Mouse (Mus musculus): Measurements from ENCODE around the gene Gps2. TPM values are rescaled to one million over a fixed set of nuclear protein-coding genes. Genes with fewer than 3 reads are reported as not detected.
"Not testable (repeated sequence)": the region's sequence is repeated elsewhere in the genome, so short reads cannot be mapped to it uniquely, and the experiment has no call there.

The Gps2 gene
- polyA plus RNA-seq, 1 experiment from 2014 or later, result 50.1 TPM

DNA sequence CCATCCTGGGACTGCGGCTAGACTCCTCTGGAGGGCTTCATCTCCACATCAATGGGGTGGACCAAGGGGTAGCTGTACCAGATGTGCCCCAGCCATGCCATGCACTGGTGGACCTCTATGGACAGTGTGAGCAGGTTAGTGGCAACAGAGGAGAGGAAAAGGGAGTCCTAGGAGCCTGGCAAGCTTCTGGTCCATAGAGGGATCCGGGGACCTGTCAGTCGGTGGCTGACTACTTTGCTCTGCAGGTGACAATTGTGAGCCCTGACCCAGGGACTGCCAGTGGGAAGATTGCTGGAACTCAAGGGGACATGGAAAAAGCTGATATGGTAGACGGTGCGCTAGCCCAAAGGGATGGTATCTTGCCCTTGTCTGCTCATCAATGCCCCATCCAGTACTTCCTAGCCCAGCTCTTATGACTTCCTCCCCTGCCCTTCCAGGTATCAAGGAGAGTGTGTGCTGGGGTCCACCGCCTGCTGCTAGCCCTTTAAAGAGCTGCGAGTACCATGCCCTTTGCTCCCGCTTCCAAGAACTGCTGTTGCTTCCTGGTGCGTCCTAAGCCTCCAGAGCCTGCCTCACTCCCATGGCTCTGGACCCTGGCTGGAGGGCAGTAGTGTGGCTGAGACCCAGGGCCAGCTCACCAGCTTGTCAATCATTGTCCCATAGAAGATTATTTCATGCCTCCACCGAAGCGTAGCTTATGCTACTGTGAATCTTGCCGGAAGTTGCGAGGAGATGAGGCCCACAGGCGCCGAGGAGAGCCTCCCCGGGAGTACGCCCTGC lies 2.7 kb upstream of the Gps2 start:
- Histone ChIP-seq H3K9me3 (replicated peaks; ENCODE audit: control insufficient read depth, low read length) (no peaks in the 10 kb centered on the region), H3K27ac (ENCODE audit: low read length) (no peak overlapping the region), H3K9ac (ENCODE audit: low read length) (no peak overlapping the region), H3K36me3 (ENCODE audit: control insufficient read depth, insufficient read depth) (peaks cover 72% of the 10 kb centered on the region), H3K27me3 (ENCODE audit: control insufficient read depth, insufficient read depth, low read length) (no peaks in the 10 kb centered on the region), H3K4me2 (ENCODE audit: low read depth, low read length) (no peak overlapping the region), H3K4me1 (ENCODE audit: control insufficient read depth, insufficient read depth, low read length) (peaks cover 24% of the 10 kb centered on the region), H3K4me3 (ENCODE audit: low read length) (no peak overlapping the region)
- WGBS, result 87% methylated on average over 17 of the region's 17 CpGs
- no peak for ATAC-seq (replicated peaks; ENCODE audit: extremely low read depth, insufficient read depth, low FRiP score)

DNA sequence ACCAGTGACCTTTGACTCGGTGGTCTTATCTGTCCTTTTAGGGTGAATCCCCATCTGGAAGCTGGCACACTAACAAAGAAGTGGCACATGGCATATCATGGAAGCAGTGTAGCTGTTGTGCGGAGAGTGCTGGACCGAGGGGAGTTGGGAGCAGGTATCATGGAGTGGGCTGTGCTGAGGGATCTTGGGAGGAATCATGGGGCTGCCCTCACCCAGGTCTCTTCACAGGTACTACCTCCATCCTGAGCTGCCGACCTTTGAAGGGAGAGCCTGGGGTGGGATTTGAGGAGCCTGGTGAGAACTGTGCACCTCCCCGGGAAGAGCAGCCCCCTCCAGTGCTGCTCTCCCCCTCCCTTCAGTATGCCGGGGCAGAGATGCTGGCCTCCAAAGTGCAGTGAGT lies 2.0 kb upstream of the Gps2 start:
- Histone ChIP-seq H3K9me3 (replicated peaks; ENCODE audit: control insufficient read depth, low read length) (no peaks in the 10 kb centered on the region), H3K4me2 (ENCODE audit: low read depth, low read length) (no peak overlapping the region), H3K9ac (ENCODE audit: low read length) (no peak overlapping the region), H3K36me3 (ENCODE audit: control insufficient read depth, insufficient read depth) (peaks cover 70% of the 10 kb centered on the region), H3K4me1 (ENCODE audit: control insufficient read depth, insufficient read depth, low read length) (peaks cover 27% of the 10 kb centered on the region), H3K27me3 (ENCODE audit: control insufficient read depth, insufficient read depth, low read length) (no peaks in the 10 kb centered on the region), H3K27ac (ENCODE audit: low read length) (no peak overlapping the region), H3K4me3 (ENCODE audit: low read length) (no peak overlapping the region)
- no peak for ATAC-seq (replicated peaks; ENCODE audit: extremely low read depth, insufficient read depth, low FRiP score)
- 84% methylated on average over 6 of the region's 6 CpGs for WGBS

DNA sequence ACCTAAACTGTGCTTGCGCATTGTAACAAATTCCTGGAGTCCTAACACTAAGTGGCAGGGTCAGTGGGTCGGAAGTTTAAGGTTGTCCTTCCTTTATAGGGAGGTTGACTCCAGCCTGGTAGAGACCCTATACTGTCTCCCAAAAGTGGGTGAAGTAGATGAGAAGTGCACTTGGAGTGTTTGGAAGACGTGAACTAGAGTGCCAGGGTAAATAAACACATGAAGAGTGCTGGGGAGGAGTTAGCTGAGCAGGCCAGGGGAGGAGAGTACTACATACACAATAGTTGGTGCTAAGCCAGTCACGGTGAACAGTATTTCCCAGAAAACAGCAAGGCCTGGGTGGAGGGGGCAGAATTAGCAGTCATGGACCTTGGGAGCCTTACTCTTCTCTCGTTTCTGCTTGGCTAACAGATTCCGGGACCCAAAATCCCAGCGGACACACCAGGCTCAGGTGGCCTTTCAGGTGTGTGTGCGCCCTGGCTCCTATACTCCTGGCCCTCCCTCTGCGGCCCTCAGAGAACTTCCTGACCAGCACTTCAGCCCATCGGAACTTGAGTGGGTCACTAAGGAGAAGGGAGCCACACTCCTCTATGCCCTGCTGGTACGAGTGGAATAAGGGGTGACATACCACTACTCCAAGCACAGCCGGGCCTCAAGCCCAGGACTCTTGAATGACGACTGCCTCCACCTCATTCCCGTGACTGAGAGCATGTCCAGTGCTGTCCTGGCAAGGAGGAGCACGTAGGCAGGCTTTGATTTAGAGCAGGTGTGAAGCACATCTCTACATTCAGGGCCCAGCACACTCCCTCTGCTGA lies 765 bp upstream of the Gps2 start:
- Histone ChIP-seq H3K4me3 (ENCODE audit: low read length) (peak overlapping the region; percentile 97), H3K4me1 (ENCODE audit: control insufficient read depth, insufficient read depth, low read length) (peaks cover 27% of the 10 kb centered on the region), H3K4me2 (ENCODE audit: low read depth, low read length) (peak overlapping the region; percentile 99), H3K36me3 (ENCODE audit: control insufficient read depth, insufficient read depth) (peaks cover 68% of the 10 kb centered on the region), H3K9ac (ENCODE audit: low read length) (peak overlapping the region; percentile 94), H3K27ac (ENCODE audit: low read length) (peak overlapping the region; percentile 91), H3K9me3 (replicated peaks; ENCODE audit: control insufficient read depth, low read length) (no peaks in the 10 kb centered on the region), H3K27me3 (ENCODE audit: control insufficient read depth, insufficient read depth, low read length) (no peaks in the 10 kb centered on the region)
- ATAC-seq (replicated peaks; ENCODE audit: extremely low read depth, insufficient read depth, low FRiP score), result no peak
- WGBS, result 69% methylated on average over 15 of the region's 15 CpGs

DNA sequence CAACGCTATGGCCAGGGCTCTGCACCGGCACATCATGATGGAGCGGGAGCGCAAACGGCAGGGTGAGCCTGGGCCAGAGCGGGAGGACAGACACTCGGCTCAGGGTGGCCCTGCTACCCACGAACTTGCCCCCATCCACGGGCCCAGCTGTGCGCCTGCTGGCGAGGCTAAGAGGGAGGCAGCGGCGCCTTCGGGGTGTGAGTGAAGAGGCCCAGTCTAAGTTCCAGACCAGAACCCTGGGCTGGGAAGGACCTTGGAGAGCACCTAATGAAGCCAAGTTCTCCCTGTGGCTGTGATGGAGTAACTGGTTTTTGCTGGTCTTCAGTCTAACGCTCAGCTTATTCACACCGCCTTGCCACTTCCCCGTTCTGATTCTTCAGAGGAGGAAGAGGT lies 680 bp downstream of the Gps2 start:
- peak overlapping the region; percentile 94 for H3K9ac ChIP-seq (ENCODE audit: low read length)
- ATAC-seq (replicated peaks; ENCODE audit: extremely low read depth, insufficient read depth, low FRiP score), result no peak; the same call in 1 of the 2 replicates

DNA sequence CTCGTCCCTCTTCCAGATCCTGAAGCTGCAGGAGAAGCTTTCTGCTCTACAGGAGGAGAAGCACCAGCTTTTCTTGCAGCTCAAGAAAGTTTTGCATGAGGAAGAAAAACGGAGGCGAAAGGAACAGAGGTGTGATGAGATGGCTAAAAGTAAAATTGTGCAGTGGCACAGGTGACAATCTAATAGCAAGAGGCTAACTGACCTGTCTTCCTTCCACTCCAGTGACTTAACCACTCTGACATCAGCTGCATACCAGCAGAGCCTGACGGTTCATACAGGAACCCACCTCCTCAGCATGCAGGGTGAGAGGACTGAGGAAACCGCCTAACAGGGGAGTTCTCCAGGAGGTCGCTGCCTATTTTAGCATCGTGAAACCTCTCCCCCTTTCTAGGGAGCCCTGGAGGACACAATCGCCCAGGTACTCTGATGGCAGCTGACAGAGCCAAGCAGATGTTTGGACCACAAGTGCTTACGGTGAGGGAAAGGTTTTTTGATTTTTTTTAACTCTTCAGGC lies 1.3 kb downstream of the Gps2 start:
- H3K4me3 ChIP-seq (ENCODE audit: low read length), result peak overlapping the region; percentile 97
- peak overlapping the region; percentile 94; the same call in 1 of the 2 replicates for H3K9ac ChIP-seq (ENCODE audit: low read length)
- 36% methylated on average over 9 of the region's 9 CpGs for WGBS
- no peaks in the 10 kb centered on the region for H3K9me3 ChIP-seq (replicated peaks; ENCODE audit: control insufficient read depth, low read length)
- no peak for ATAC-seq (replicated peaks; ENCODE audit: extremely low read depth, insufficient read depth, low FRiP score)
- H3K27ac ChIP-seq (ENCODE audit: low read length), result no peak overlapping the region
- H3K27me3 ChIP-seq (ENCODE audit: control insufficient read depth, insufficient read depth, low read length), result no peaks in the 10 kb centered on the region
- H3K4me2 ChIP-seq (ENCODE audit: low read depth, low read length), result peak overlapping the region; percentile 99
- peaks cover 58% of the 10 kb centered on the region for H3K36me3 ChIP-seq (ENCODE audit: control insufficient read depth, insufficient read depth)
- H3K4me1 ChIP-seq (ENCODE audit: control insufficient read depth, insufficient read depth, low read length), result peaks cover 40% of the 10 kb centered on the region

More for the DNA sequence above, 680 bp downstream of the Gps2 start:
- peak overlapping the region; percentile 97 for H3K4me3 ChIP-seq (ENCODE audit: low read length)
- peak overlapping the region; percentile 91 for H3K27ac ChIP-seq (ENCODE audit: low read length)
- peaks cover 38% of the 10 kb centered on the region for H3K4me1 ChIP-seq (ENCODE audit: control insufficient read depth, insufficient read depth, low read length)
- H3K9me3 ChIP-seq (replicated peaks; ENCODE audit: control insufficient read depth, low read length), result no peaks in the 10 kb centered on the region
- peaks cover 64% of the 10 kb centered on the region for H3K36me3 ChIP-seq (ENCODE audit: control insufficient read depth, insufficient read depth)
- peak overlapping the region; percentile 99 for H3K4me2 ChIP-seq (ENCODE audit: low read depth, low read length)
- 3% methylated on average over 17 of the region's 17 CpGs for WGBS
- no peaks in the 10 kb centered on the region for H3K27me3 ChIP-seq (ENCODE audit: control insufficient read depth, insufficient read depth, low read length)

DNA sequence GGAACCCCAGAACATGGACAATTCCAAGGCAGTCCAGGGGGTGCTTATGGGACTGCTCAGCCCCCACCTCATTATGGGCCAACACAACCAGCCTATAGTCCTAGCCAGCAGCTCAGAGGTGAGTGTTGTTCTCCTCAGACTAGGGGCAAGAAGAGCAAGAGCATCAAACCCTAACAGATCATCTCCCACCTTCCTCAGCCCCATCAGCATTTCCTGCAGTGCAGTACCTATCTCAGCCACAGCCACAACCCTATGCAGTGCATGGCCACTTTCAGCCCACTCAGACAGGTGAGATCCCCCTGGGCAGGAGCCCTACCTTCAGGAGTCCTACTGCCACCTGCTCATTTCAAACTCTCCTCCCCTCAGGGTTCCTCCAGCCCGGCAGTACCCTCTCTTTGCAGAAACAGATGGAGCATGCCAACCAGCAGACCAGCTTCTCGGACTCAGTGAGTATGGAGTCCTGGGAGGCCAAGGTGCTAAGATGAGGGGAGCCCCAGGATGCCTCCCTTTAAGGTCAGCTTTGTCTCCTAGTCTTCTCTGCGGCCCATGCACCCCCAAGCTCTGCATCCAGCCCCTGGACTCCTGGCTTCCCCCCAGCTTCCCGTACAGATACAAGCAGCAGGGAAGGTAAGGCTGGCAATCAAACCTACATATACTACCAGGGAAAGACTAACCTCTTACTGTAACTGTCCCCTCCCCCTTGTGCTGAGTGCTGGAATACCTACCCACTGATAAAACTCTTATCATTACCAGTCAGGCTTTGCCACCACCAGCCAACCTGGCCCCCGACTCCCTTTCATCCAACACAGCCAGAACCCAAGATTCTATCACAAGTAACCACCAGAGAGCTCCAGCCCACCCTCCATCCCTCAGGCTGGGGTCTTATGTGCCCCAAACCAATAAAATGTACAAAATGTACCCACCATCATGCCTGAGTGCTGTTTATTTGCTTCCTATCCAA lies 2.3 kb downstream of the Gps2 start:
- Histone ChIP-seq H3K9me3 (replicated peaks; ENCODE audit: control insufficient read depth, low read length) (no peaks in the 10 kb centered on the region), H3K4me2 (ENCODE audit: low read depth, low read length) (no peak overlapping the region), H3K4me3 (ENCODE audit: low read length) (no peak overlapping the region), H3K36me3 (ENCODE audit: control insufficient read depth, insufficient read depth) (peaks cover 48% of the 10 kb centered on the region), H3K4me1 (ENCODE audit: control insufficient read depth, insufficient read depth, low read length) (peaks cover 40% of the 10 kb centered on the region), H3K27me3 (ENCODE audit: control insufficient read depth, insufficient read depth, low read length) (no peaks in the 10 kb centered on the region), H3K9ac (ENCODE audit: low read length) (no peak overlapping the region), H3K27ac (ENCODE audit: low read length) (no peak overlapping the region)
- ATAC-seq (replicated peaks; ENCODE audit: extremely low read depth, insufficient read depth, low FRiP score), result no peak
- WGBS, result 50% methylated on average over 5 of the region's 5 CpGs

DNA sequence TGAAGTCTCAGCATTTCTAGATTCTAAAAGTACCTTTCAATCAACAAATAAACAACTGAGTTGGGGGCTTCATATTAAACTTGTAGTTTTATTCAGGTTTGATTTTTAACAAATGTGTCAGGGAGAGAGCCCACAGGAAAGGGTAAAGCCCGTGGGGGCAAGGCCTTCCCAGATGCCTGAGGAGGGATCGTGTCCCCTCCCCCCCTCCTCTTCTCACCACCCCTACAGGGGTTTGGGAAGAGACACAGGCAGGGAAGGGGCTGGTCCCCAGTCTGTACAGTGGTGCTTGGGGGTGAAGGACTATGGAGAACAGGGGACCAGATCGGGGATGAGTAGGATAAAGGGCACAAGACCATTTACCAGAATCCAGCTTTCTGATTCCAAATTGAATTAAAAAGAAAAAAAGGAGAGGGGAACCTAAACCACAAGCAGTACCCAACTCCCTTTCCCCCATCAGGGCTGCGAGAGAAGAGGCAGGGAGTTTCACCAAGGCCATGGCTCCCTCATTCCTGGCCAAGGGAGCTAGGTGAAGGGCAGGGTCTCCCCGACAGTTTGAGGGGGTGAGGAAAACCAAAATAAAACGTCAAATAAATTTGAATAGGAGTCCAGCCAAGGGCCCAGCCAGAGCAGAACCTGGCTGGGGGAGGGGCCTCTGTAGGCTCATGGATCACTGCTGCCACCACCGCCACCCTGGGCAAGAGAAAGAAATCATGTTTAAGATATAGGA lies 3.1 kb downstream of the Gps2 start:
- not testable (repeated sequence) for ATAC-seq (replicated peaks; ENCODE audit: extremely low read depth, insufficient read depth, low FRiP score); H3K4me2 ChIP-seq (ENCODE audit: low read depth, low read length); H3K9me3 ChIP-seq (replicated peaks; ENCODE audit: control insufficient read depth, low read length); H3K9ac ChIP-seq (ENCODE audit: low read length); H3K27me3 ChIP-seq (ENCODE audit: control insufficient read depth, insufficient read depth, low read length); H3K4me3 ChIP-seq (ENCODE audit: low read length); H3K27ac ChIP-seq (ENCODE audit: low read length)
- peaks cover 40% of the 10 kb centered on the region for H3K4me1 ChIP-seq (ENCODE audit: control insufficient read depth, insufficient read depth, low read length)
- peaks cover 40% of the 10 kb centered on the region for H3K36me3 ChIP-seq (ENCODE audit: control insufficient read depth, insufficient read depth)
- 60% methylated on average over 7 of the region's 7 CpGs for WGBS

DNA sequence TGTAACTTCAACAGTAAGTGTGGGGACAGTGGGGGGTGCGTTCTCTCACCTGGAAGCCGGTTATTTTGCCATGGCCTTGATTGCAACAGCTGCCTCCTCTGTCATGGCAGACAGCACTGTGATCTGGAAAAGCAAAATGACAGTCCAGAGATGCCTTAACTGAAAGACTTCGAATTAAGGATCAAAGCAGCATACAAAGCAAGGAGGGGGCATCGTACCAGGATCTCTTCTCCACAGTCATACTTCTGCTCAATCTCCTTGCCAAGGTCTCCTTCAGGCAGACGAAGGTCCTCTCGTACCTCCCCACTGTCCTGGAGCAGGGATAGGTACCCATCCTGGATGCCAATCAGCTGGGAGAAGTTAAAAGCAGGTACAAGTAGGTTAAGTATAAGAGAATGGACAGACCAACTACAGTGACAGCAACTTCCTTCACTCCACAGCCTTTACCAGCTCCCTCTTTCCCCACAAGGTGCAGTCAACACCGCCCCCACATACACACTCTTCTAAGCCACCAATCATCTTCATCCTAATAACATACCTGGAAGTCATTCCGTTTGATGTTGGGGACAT lies 3.8 kb downstream of the Gps2 start:
- no peak overlapping the region for H3K27ac ChIP-seq (ENCODE audit: low read length)
- no peak overlapping the region for H3K9ac ChIP-seq (ENCODE audit: low read length)
- H3K9me3 ChIP-seq (replicated peaks; ENCODE audit: control insufficient read depth, low read length), result no peaks in the 10 kb centered on the region
- H3K36me3 ChIP-seq (ENCODE audit: control insufficient read depth, insufficient read depth), result peaks cover 35% of the 10 kb centered on the region
- no peak overlapping the region for H3K4me3 ChIP-seq (ENCODE audit: low read length)
- no peak overlapping the region for H3K4me2 ChIP-seq (ENCODE audit: low read depth, low read length)
- 78% methylated on average over 8 of the region's 8 CpGs for WGBS
- ATAC-seq (replicated peaks; ENCODE audit: extremely low read depth, insufficient read depth, low FRiP score), result no peak
- no peaks in the 10 kb centered on the region for H3K27me3 ChIP-seq (ENCODE audit: control insufficient read depth, insufficient read depth, low read length)
- H3K4me1 ChIP-seq (ENCODE audit: control insufficient read depth, insufficient read depth, low read length), result peaks cover 45% of the 10 kb centered on the region
